Mouse (Mus musculus) adrenal gland, postnatal 10 days (tissue): ENCODE results near the gene Cd79a. TPM values are rescaled to one million over a fixed set of nuclear protein-coding genes. Genes with fewer than 3 reads are reported as not detected.
"Not testable (repeated sequence)": the region's sequence is repeated elsewhere in the genome, so short reads cannot be mapped to it uniquely, and the experiment has no call there.

Experiments
- DNase-seq: peaks from one replicate; pipeline ENCODE4 v3.0.0; 2021; ENCODE audit warnings: mixed read lengths
- total RNA-seq, 2 experiments: library from RNA; stranded (reverse); gene quantifications; 2 replicates each; pipeline ENCODE4 v1.2.3; 2021

Cd79a gene
- total RNA-seq, 2 experiments from 2014 or later, result 9.6 to 9.8 TPM

DNA sequence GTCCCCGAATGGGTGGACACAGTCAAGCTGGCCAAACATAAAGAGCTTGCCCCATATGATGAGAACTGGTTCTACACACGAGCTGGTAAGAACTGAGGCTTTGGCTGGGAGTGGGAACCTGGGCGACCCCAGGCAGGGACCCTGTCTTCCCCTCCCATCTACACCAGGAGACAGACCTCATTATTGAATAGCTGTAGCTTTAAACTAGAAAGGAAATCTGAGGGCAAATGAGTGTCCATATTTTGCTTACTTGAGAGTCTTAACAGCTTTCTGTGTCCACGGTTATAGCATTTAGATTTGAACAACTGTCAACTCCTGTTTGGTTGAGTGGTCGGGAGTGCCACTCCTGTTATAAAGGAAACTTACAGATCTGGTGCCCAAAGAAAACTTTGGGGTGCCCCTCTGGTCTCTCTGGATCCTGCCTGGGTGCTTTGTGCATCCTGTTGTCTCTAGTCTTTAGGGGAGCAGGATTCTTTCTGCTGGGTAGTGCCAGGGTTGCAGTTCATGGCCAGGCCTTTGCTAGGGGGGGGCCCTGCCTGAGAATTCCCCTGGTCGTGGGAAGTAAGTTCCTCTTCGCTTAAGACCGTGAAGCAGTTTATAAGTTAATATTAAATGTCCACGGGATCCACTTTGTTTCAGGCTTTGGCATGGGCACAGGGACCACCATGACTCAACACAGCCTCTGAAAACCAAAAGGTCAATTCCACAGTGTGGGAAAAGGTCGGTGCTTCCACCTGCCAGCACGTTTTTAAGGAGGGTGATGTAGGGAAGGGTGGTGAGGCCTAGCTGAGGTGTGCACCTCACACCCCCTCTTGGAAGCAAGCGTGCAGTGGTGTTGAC, 11.5 kb upstream of the Cd79a start:
- no peak for DNase-seq

DNA sequence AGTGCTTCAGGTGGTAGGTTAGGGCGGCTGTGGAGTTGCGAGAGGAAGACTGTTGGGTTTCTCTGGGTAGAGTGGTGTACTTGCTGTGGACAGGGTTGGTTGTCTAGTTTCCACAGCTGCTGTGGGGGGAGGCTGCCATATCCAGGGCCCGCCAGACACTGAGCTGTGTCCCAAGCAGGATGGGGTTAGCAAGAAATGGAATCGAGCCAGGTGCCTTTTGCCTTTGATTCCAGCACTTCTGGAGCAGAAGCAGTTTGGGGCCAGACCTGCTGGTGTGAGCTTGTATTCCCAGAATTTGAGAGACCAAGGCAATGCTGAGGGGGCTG, 10.9 kb upstream of the Cd79a start:
- peak; percentile 66 for DNase-seq

DNA sequence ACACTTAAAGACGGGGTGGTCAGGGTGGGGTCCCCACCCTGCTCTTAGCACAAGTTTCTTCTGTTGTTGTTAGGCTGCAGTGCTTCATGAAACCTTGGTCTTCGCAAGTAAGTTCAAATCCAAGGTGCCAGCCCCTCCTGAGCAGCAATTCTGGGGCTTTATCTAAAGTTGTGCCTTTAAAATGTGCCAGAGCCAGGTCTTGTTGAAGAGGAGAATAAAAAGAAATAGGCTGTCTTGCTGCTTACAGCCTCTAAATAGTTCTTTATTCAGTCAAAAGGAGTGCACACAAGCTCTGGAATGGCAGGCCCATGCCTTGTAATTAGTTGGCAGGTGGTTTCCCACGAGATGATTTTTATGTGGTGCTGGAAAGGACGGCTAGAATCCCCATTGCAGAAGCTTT, 10.1 kb upstream of the Cd79a start:
- no peak for DNase-seq

DNA sequence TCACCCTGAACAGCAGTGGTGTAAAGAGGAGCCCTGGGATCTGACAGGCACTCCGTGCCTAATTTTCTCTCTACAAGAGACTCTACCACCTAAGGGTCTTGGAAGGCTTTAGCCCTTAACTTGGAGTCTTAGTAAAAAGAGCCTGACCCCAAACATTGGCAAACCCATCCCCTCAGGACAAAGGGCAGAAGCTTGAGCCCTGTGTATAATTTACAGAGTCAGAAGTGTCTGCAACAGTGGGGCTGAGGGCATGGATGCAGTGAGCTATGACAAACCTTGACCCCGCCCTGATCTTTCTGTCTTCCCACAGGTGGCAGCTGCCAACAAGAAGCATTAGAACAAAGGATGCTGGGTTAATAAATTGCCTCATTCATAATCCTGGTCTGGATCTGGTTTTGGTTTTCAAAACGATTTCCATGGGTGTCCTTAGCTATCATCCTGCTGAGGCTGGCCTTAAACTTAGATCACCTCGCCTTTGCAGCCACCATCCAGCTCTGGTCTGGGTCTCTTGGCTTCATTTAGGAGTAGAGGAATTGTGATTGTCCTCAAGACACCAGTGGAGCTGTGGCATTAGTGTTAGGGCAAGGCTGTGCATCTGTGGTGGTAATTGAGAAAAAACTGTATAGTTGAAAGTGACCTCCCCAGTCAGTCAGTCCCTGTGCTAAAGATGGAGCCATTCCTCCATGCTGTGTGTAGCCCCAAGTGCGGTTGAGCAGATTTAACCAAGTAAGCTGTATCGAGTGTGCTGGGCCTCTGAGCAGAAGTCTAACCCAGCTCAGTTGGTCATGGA, 7.6 kb upstream of the Cd79a start:
- DNase-seq, result no peak

DNA sequence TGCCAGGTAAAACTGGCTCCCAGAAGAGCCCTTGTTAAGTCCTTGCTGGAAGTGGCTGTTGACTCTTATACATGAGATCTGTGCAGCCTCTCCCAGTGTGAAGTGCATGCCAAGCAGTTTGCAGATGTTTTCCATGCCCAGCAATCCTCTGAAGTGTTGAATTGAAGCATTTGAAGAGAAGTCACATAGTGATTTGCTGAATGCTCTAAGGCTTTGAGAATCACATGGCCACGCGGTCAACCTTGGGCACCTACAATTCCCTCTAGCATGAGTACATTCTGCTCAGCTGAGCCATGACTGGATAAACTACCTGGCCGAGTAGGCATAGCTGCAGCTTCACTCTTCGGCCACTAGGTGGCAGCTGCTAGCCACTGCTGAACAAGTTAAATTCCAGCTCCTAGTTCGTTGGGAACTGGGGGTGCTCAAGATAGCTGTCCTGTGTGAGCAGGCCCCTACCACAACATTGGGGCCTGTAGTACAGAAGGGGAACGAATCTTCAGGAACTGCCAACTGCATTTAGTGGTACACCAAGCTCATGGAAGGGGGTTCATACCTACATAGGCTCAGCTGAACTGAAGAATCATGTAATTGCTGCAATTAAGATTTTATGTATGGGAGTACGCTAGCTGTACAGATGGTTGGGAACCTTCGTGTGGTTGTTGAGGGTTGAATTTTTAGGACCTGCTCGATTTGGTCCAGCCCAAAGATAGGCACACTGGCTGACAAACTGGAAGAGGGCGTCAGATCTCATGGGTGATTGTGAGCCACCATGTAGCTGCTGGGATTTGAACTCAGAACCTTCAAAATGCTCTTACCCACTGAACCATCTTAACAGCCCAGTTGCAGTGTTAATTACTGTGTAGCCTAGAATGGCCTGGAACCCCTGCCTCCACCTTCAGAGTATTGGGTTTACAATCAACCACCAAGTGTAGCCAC, 6.6 kb upstream of the Cd79a start:
- peak; percentile 83 for DNase-seq

DNA sequence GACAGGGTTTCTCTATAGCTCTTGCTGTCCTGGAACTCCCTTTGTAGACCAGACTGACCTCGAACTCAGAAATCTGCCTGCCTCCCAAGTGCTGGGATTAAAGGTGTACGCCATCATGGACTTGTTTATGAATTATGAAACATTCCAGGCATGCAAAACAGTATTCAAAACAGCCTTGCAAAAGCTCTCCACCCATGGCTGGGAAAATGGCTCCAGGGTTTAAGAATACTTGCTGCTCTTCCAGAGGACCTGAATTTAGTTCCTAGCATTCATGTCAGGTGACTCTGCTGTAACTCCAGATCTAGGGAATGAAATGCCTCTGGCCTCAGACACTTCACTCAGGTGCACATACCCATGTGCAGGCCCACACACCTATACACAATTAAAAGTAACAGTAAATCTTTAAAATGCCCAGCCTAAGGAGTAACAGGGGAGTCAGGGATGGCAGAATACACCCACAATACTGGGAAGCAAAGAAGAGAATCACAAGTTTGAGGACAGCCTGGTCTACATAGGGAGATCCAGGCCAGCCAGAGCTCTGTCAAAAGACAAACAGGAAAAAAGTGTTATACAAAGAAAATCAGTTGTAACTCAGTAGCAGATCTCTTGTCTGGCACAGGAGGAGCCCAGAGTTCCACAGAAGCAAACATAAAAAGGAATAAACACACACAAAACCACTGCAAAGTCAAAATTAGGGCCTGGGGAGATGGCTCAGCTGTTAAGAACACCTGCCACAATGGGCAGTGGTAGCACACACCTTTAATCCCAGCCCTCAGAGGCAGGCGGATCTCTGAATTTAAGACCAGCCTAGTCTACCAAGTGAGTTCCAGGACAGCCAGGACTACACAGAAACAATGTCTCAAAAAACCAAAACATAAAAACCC, 5.7 kb upstream of the Cd79a start:
- DNase-seq, result no peak

DNA sequence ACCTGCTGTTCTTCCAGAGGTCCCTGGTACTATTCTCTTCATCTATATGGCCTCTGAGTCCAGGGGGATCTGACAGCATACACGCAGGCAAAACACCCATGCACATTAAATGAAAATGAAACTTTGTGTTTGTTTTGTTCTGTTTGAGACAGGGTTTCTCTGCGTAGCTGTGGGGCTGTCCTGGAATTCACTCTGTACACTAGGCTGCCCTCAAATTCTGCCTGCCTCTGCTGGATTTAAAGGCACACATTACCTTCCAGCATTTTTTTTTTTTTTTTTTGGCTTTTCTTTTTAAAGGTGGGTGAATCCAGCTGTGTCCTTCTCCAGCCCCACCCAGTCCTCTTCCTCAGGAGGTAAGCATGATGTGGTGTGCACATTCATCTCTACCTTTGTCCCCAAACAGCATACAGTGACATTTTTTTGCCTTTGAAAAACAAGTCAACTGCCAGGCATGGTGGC, 5.0 kb upstream of the Cd79a start:
- no peak for DNase-seq

DNA sequence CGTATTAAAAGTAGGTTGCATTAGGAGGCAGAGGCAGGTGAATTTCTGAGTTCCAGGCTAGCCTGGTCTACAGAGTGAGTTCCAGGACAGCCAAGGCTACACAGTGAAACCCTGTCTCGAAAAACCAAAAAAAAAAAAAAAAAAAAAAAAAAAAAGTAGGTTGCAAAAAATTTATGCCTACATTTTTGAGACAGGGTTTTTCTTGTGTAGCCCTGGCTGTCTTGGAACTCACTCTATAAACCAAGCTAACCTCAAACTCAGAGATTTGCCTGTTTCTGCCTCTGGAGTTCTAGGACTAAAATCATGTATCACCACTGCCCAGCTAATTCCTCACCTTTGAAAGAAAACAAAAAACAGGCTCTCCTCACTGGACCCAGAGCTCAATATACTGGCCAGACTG, 1.4 kb upstream of the Cd79a start:
- DNase-seq, result not testable (repeated sequence)

DNA sequence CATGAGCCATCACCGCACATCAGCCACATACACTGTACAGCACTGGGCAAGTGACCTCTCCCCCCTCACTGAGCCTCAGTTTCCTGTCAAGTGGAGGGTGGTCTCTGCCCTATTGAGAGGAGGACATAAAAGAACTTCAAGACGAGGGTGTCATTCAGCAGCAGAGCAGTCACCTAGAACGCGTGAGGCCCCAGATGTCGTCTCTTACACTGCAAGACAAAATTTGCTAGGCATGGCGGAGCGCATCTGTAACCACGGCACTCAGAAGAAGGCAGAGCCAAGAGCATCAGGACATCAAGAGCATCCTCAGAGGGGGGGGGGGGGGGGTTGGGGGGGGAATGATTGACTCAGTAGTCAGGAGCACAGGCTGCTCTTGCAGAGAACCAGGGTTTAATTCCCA, 912 bp upstream of the Cd79a start:
- DNase-seq, result no peak

DNA sequence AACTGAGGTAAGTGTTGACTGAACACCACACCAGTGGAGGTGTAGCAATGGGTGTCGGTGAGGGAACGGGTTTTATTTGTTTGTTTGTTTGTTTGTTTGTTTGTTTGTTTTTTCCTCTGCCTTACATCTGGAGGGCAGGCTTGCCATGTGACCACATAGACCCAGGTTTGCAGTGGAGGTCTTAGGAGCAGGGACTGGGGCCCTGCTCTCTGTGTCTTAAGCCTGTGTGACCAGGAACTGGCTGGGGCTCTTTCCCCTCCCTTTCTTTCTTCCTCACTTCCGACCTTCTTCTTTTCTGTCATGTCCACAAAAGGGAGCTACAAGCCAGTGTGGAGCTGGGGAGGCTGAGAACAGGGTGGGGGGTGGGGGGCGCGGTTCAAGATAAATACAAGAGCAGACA, 778 bp downstream of the Cd79a start:
- DNase-seq, result no peak

DNA sequence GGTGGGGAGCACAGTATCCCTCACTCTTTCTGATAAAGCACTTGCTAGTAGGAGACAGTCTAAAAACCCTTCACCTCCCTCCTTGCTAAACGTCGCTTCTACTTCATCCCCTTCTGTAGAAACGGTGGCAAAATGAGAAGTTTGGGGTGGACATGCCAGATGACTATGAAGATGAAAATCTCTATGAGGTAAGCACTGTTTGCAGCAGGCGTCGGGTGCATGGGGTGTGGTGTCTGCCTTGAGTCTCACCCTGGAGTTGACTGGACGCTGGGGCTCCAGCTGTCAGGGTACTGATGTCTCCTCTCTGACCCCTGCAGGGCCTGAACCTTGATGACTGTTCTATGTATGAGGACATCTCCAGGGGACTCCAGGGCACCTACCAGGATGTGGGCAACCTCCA, 3.9 kb downstream of the Cd79a start:
- no peak for DNase-seq

DNA sequence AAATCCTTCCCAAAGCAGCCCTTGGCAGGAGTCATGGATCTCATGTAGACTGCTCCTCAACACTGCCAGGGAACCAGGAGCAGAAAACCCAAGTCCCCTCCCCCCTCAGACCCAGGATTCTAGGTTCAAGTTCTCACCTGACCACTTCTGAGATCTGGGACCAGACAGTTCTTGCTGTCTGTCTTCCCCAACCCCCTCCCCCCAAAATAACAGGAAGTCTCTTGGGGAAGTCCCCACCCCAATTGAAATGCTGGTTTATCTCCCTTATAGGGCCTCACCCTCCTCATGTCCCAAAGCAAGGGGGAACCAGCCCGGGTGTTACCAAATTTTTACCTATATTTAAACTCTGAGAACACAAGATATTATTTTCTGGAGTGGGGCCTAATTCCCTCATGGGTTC, 4.7 kb downstream of the Cd79a start:
- DNase-seq, result no peak

DNA sequence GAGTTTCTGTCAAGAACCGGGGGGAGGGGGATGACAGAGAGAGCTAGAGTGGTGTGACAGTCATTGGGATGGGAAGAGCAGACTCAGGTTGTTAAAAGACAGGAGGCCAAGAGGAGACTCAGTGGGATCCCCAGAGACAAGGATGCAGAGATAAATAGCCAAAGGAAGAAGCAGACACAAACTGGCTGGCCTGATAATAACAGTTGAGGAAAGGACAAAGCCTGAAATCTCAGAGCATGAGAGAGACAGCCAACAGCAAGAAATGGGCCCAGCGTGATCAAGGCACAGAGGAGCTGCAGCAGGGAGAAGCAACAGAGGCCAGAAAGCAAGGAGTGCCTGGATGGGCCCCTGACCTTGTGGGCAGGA, 5.1 kb downstream of the Cd79a start:
- DNase-seq, result no peak

DNA sequence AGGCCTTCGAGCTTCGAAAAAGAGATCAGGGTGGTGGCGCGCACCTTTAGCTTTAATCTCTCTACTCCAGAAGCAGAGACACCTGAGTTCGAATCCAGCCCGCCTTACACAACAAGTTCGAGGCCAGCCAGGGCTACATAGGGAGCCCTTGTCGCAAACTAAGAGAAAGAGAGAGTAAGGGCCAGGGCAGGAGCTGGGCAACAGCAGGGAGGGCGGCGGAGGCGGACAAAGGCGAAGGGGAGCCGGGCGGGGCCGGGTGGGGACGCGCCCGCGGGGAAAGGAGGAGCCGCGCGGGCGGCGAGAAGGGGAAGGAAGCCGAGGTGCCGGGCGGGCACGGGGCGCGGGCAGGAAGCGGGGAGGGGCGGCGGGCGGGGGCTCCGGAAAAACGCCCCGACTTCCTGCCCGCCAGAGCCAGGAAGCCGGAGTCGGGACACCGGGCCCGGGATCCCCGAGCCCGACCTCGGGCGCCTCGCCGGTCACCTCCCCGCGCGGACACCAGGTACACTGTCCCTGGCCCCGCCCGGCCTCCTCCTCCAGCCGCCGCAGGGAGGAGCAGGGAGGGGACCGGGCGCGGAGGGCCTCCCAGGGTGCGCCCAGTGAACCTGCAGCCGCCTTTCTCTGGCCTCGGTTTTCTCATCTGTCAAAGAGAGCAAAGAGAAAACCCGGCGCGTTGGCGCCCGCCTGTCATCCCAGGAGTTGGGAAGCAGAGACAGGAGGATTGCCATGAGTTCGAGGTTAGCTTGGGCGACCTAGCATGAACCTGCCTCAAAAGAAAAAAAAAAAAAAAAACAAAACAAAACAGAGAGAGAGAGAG, 5.7 kb downstream of the Cd79a start, which contains the start of gene Arhgef1:
Gene Arhgef1, plus strand, starts transcription at position 283 of the 814 bp plus-strand sequence.
- DNase-seq, result peak; percentile 79

DNA sequence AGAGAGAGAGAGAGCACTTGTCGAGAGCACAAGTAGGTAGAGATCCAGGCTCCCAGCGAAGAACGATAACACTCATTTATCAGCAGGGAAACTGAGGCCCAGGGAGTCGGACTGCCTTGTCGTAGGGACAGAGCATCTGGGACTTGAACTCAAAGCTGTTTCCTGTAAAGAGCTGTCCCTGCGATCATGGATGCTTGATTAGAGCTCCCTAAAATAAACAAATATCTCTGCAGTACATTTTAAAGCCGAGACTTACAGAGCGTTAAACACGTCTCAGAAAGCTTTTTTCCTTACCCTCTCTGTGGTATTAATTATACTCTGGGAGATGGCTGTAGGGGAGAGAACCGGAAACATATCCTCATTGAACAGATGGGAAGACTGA, 6.3 kb downstream of the Cd79a start:
- DNase-seq, result no peak

DNA sequence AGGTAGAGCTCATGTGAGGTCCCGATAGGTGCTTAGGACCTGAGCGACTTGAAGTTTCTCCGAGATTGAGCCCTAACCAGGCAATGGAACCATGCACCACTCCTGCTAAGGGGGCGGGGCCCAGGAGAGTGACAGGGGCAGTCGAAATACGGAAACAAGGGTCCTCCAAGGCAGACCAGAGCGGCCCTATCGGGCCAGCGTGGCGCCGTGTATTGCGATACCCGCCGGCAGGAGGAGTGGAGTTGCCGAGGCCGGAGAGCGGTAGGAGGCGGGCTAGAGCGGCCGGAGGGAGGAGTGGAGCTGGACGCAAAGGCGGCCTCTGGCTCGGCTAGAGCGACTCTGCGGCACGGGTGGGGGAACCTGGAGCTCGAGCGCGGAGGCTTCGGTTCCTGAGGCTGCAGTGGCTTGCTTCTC, 6.9 kb downstream of the Cd79a start:
- DNase-seq, result peak; percentile 98

DNA sequence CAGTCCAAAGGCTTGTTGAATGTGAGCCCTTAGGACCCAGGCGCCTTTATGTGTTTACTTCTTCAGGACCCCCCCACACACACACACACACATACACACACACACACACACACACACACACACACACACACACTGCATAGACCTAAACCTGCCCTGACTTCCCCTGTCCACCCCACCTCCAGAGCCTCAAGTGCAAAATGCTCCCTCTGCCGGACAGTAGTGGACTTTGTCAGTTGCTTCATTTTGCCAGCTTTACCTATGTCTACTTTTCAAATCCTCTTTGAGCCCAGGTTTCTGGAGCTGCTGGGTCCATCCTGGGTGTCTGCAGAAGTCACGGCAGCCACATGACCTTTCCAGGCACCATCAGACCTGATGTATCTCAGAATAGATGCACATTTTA, 7.8 kb downstream of the Cd79a start:
- DNase-seq, result peak; percentile 75

DNA sequence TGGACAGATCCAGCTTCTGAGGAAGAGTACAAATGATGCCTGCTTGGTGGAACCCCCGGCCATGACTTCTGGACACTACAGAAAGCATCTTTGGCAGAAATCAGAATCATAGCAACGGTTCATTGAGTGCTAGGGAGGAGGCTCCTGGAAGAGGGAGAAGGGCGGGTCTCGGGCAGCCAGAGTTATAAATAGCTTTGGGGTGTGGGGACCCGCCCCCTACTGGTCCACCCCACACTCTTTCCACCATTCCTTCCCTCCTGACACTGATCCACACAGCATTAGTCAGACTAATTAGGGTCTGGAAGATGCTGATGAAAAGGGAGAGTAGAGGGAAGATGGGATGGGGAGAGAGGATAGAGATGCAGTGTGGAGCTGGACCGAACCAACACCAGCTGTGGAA, 9.4 kb downstream of the Cd79a start:
- no peak for DNase-seq

DNA sequence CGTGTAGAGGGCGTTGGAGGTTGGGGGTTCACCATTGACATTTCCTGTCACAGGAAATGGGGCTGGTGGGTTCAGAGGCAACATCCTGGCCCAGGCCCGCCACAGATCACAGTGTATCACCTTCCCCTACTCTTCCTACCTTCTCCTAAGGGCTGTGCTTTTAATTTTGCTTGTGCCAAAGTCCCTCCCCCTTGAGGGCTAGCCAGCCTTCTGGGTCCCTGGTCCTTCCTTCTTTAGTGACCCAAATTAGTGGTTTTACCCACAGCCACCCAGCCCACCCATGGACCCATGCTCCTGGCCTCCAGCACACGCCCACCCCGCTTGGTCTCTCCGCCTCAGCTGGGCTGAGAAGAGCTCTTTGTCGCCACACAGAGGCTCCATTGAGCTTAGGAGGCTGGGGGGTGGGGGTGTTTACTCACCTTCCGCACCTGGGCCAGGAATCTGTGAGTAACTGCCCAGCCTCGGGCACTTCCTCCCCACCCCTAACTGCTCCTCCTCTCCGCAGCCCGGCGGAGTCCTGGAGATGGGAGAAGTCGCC, 10.1 kb downstream of the Cd79a start:
- no peak for DNase-seq

DNA sequence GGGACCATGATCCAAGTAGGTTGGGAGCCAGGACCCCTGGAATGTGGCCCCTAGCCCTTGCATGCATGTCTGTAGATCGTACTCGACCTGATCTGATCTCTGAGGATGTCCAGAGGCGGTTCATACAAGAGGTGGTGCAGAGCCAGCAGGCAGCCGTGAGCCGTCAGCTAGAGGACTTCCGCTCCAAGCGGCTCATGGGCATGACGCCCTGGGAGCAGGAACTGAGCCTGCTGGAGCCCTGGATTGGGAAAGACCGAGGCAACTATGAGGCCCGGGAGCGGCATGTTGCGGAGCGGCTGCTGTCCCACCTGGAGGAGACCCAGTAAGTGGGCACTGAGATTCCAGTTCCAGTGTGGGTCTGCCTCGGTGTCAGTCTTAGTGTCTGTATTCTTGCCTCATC, 15.3 kb downstream of the Cd79a start:
- no peak for DNase-seq
